Mouse (Mus musculus) myocyte (in vitro differentiated cells): Measurements from ENCODE around the gene Fbxo47. TPM values are rescaled to one million over a fixed set of nuclear protein-coding genes. Genes with fewer than 3 reads are reported as not detected.

Source experiments
- H3K27me3 ChIP-seq: one replicate; pipeline ENCODE4 v1.6.1; 2011; ENCODE audit not compliant: control insufficient read depth, insufficient read depth, insufficient read length
- H3K36me3 ChIP-seq: one replicate; pipeline ENCODE4 v1.6.1; 2011; ENCODE audit not compliant: control insufficient read depth, insufficient read depth
- H3K4me2 ChIP-seq: one replicate; pipeline ENCODE4 v1.6.1; 2011; ENCODE audit warnings: low read depth, control low read depth
- H3K4me3 ChIP-seq: one replicate; pipeline ENCODE4 v1.5.1; 2011; ENCODE audit warnings: mild to moderate bottlenecking, control low read depth, moderate library complexity
- H3K79me2 ChIP-seq: one replicate; pipeline ENCODE4 v1.6.1; 2011; ENCODE audit not compliant: control insufficient read depth, insufficient read depth
- H3ac ChIP-seq: one replicate; pipeline ENCODE4 v1.6.1; 2011; ENCODE audit not compliant: control insufficient read depth, insufficient read length
- CEBPB ChIP-seq: IDR thresholded peaks from 2 replicates; pipeline ENCODE4 v1.6.1; 2011; ENCODE audit warnings: mild to moderate bottlenecking, moderate library complexity; ENCODE audit not compliant: poor library complexity, insufficient read depth, severe bottlenecking
- E2F4 ChIP-seq: IDR thresholded peaks from one replicate; pipeline ENCODE4 v1.6.1; 2011; ENCODE audit warnings: mild to moderate bottlenecking, control low read depth, moderate library complexity; ENCODE audit not compliant: insufficient read depth
- MAX ChIP-seq: IDR thresholded peaks from one replicate; pipeline ENCODE4 v1.6.1; 2011; ENCODE audit warnings: low read depth, mild to moderate bottlenecking, control low read depth
- MYOD1 ChIP-seq, 3 experiments: IDR thresholded peaks; one replicate each; pipeline ENCODE4 v1.6.1; 2011; ENCODE audit warnings: control low read depth in 2 of 3, low read depth in 2 of 3, mild to moderate bottlenecking in 2 of 3, moderate library complexity in 1 of 3; ENCODE audit not compliant: insufficient read length in 2 of 3, control insufficient read depth in 1 of 3
- MYOG ChIP-seq, 3 experiments: IDR thresholded peaks; one replicate each; pipeline ENCODE4 v1.6.1; 2011; ENCODE audit warnings: control low read depth in 2 of 3, low read depth in 2 of 3, mild to moderate bottlenecking in 2 of 3; ENCODE audit not compliant: insufficient read length in 2 of 3, control insufficient read depth in 1 of 3, insufficient read depth in 1 of 3
- POLR2A ChIP-seq: IDR thresholded peaks from one replicate; pipeline ENCODE4 v1.6.1; 2011; ENCODE audit warnings: low read depth, mild to moderate bottlenecking, control low read depth, moderate library complexity; ENCODE audit not compliant: insufficient read length
- POLR2AphosphoS2 ChIP-seq: IDR thresholded peaks from one replicate; pipeline ENCODE4 v1.6.1; 2011; ENCODE audit warnings: low read depth, control low read depth; ENCODE audit not compliant: insufficient read length
- REST ChIP-seq: IDR thresholded peaks from one replicate; pipeline ENCODE4 v1.6.1; 2011; ENCODE audit warnings: mild to moderate bottlenecking, control low read depth, moderate library complexity; ENCODE audit not compliant: insufficient read depth, insufficient read length
- SRF ChIP-seq: IDR thresholded peaks from one replicate; pipeline ENCODE4 v1.6.1; 2011; ENCODE audit warnings: low read depth; ENCODE audit not compliant: control insufficient read depth, insufficient read length
- TCF12 ChIP-seq: IDR thresholded peaks from one replicate; pipeline ENCODE4 v1.6.1; 2011; ENCODE audit warnings: mild to moderate bottlenecking, control low read depth; ENCODE audit not compliant: poor library complexity, insufficient read depth, severe bottlenecking
- TCF3 ChIP-seq: IDR thresholded peaks from one replicate; pipeline ENCODE4 v1.6.1; 2011; ENCODE audit warnings: low read depth, control low read depth; ENCODE audit not compliant: insufficient read length
- USF1 ChIP-seq: IDR thresholded peaks from one replicate; pipeline ENCODE4 v1.6.1; 2011; ENCODE audit warnings: low read depth, mild to moderate bottlenecking, control low read depth, moderate library complexity
- polyA plus RNA-seq: library from polyadenylated mRNA; unstranded; fragments of >200 nt; fragmentation: generic; extraction: Trizol; gene quantifications from one replicate; pipeline ENCODE4 v1.2.1, GENCODE M21; 2012; ENCODE audit warnings: missing spikeins

The Fbxo47 gene
- polyA plus RNA-seq, 1 experiment, result 0.32 TPM

- Histone ChIP-seq H3K79me2 (peaks cover 80% of the 10 kb centered on the region), H3K27me3 (no peaks in the 10 kb centered on the region), H3K4me2 (peak overlapping the region; percentile 65), H3ac (no peak overlapping the region), H3K4me3 (no peak overlapping the region), H3K36me3 (peaks cover 17% of the 10 kb centered on the region)
- no peak for TF ChIP-seq MAX
- no peak for TF ChIP-seq CEBPB
- no peak for TF ChIP-seq USF1
- TF ChIP-seq SRF, result no peak
- no peak for TF ChIP-seq REST
- TF ChIP-seq MYOD1 (IDR thresholded peaks at IDR 0.05; ENCODE audit: control insufficient read depth in 1 of 3, insufficient read length in 2 of 3, low read depth in 2 of 3), result no peak
- no peak for TF ChIP-seq TCF12
- TF ChIP-seq POLR2AphosphoS2, result no peak
- no peak for TF ChIP-seq POLR2A
- no peak for TF ChIP-seq MYOG (IDR thresholded peaks at IDR 0.05; ENCODE audit: control insufficient read depth in 1 of 3, insufficient read depth in 1 of 3, insufficient read length in 2 of 3, low read depth in 2 of 3)
- no peak for TF ChIP-seq E2F4
- no peak for TF ChIP-seq TCF3
Observed at GRCm38 (mm10) chr11:97819102-97819501, 64.9 kb downstream of the Fbxo47 start.

- peak overlapping the region; percentile 65 for H3K4me2 ChIP-seq
- H3K27me3 ChIP-seq, result no peaks in the 10 kb centered on the region
- TF ChIP-seq TCF12 (no peak), MAX (no peak), TCF3 (no peak), POLR2AphosphoS2 (no peak)
Observed at GRCm38 (mm10) chr11:97818571-97818970, 65.4 kb downstream of the Fbxo47 start.

GRCm38 (mm10) chr11:97818003-97818402 is 66.0 kb downstream of the Fbxo47 start:
- Histone ChIP-seq H3K4me2 (peak overlapping the region; percentile 65), H3ac (no peak overlapping the region), H3K79me2 (peaks cover 78% of the 10 kb centered on the region), H3K36me3 (peaks cover 12% of the 10 kb centered on the region), H3K4me3 (no peak overlapping the region), H3K27me3 (no peaks in the 10 kb centered on the region)
- no peak for TF ChIP-seq MYOG (IDR thresholded peaks at IDR 0.05; ENCODE audit: control insufficient read depth in 1 of 3, insufficient read depth in 1 of 3, insufficient read length in 2 of 3, low read depth in 2 of 3)
- no peak for TF ChIP-seq TCF3
- no peak for TF ChIP-seq MYOD1 (IDR thresholded peaks at IDR 0.05; ENCODE audit: control insufficient read depth in 1 of 3, insufficient read length in 2 of 3, low read depth in 2 of 3)
- no peak for TF ChIP-seq E2F4
- no peak for TF ChIP-seq CEBPB
- TF ChIP-seq SRF, result no peak
- no peak for TF ChIP-seq REST
- TF ChIP-seq USF1, result no peak
- TF ChIP-seq POLR2AphosphoS2, result no peak
- no peak for TF ChIP-seq MAX
- no peak for TF ChIP-seq POLR2A

More at GRCm38 (mm10) chr11:97818571-97818970, 65.4 kb downstream of the Fbxo47 start:
- Histone ChIP-seq H3K36me3 (peaks cover 12% of the 10 kb centered on the region), H3K4me3 (no peak overlapping the region), H3ac (no peak overlapping the region), H3K79me2 (peaks cover 77% of the 10 kb centered on the region)

- H3K4me2 ChIP-seq, result peak overlapping the region; percentile 65
- no peak overlapping the region for H3ac ChIP-seq
- H3K27me3 ChIP-seq, result no peaks in the 10 kb centered on the region
- H3K36me3 ChIP-seq, result peaks cover 12% of the 10 kb centered on the region
- no peak overlapping the region for H3K4me3 ChIP-seq
- TF ChIP-seq TCF3, result no peak
- no peak for TF ChIP-seq TCF12
- TF ChIP-seq POLR2AphosphoS2, result no peak
- no peak for TF ChIP-seq SRF
- no peak for TF ChIP-seq USF1
- TF ChIP-seq REST, result no peak
- no peak for TF ChIP-seq E2F4
- TF ChIP-seq MAX, result no peak
- TF ChIP-seq CEBPB, result no peak
- TF ChIP-seq MYOD1 (IDR thresholded peaks at IDR 0.05; ENCODE audit: control insufficient read depth in 1 of 3, insufficient read length in 2 of 3, low read depth in 2 of 3), result no peak
- no peak for TF ChIP-seq POLR2A
- TF ChIP-seq MYOG (IDR thresholded peaks at IDR 0.05; ENCODE audit: control insufficient read depth in 1 of 3, insufficient read depth in 1 of 3, insufficient read length in 2 of 3, low read depth in 2 of 3), result no peak
- peaks cover 78% of the 10 kb centered on the region for H3K79me2 ChIP-seq
Observed at GRCm38 (mm10) chr11:97817379-97817778, 66.6 kb downstream of the Fbxo47 start.

- Histone ChIP-seq H3K27me3 (no peaks in the 10 kb centered on the region), H3K4me3 (no peak overlapping the region), H3K79me2 (peaks cover 77% of the 10 kb centered on the region), H3ac (no peak overlapping the region), H3K4me2 (peak overlapping the region; percentile 65), H3K36me3 (peaks cover 11% of the 10 kb centered on the region)
- no peak for TF ChIP-seq USF1
- TF ChIP-seq MYOD1 (IDR thresholded peaks at IDR 0.05; ENCODE audit: control insufficient read depth in 1 of 3, insufficient read length in 2 of 3, low read depth in 2 of 3), result peak in 1 of 3 experiments; percentile 30
- TF ChIP-seq POLR2AphosphoS2, result peak; percentile 18
- no peak for TF ChIP-seq MAX
- TF ChIP-seq MYOG (IDR thresholded peaks at IDR 0.05; ENCODE audit: control insufficient read depth in 1 of 3, insufficient read depth in 1 of 3, insufficient read length in 2 of 3, low read depth in 2 of 3), result peak in 2 of 3 experiments; percentile 21 to 36
Observed at GRCm38 (mm10) chr11:97816916-97817315, 67.0 kb downstream of the Fbxo47 start.
